In the genomic region with DNA sequence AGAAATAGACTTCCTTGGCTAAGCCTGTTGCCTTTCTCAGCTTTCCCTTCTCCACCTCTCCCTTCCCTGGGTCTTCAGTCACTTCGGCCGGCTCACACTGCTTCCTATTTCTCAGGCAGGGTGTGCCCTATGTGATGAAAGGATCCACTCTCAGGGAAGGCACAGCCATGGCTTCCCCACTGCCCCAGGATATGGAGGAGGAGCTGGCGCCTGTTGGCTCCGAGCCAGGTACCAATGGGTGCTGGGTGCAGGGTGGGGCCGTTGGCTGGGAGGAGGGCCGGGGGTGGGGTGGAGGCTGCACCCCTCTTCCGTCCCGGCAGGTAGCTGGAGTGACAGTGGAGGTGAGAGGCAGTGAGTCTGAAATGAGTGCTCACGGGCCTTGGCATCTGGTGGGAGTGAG, we compare ENCODE assay signal across 8 mouse cellular contexts. TPM values are rescaled to one million over a fixed set of nuclear protein-coding genes. Genes with fewer than 3 reads are reported as not detected.
DNase-seq lines count a peak whose midpoint lies in the region; ATAC-seq and TF ChIP-seq lines count a peak whose summit lies in the region.

No protein-coding gene starts in this region.

- no peaks in the 10 kb centered on the region for H3K27me3 ChIP-seq in cerebellum, adult 2 months (ENCODE audit: control insufficient read depth, insufficient read depth, low read length)
- no peaks in the 10 kb centered on the region for H3K27me3 ChIP-seq in C2C12 (ENCODE audit: control insufficient read depth, insufficient read depth, insufficient read length)
- H3K27me3 ChIP-seq in forebrain, embryonic 13.5 days, result no peaks in the 10 kb centered on the region
- H3K27me3 ChIP-seq in intestine, postnatal 0 days (replicated peaks; ENCODE audit: control insufficient read depth, insufficient read depth, low read length), result no peaks in the 10 kb centered on the region
- H3K27me3 ChIP-seq in midbrain, embryonic 10.5 days (ENCODE audit: low read depth, poor library complexity, severe bottlenecking), result no peaks in the 10 kb centered on the region

- no peak for ATAC-seq in forebrain, embryonic 13.5 days
- peak; percentile 41 for ATAC-seq in intestine, postnatal 0 days
- ATAC-seq in megakaryocyte progenitor cell, adult 5-6 weeks (replicated peaks; ENCODE audit: poor library complexity), result no peak

- H3K4me1 ChIP-seq in cerebellum, adult 2 months (ENCODE audit: control insufficient read depth, insufficient read depth, low read length), result peaks cover 6% of the 10 kb centered on the region; the same call in 1 of the 2 replicates
- peaks cover 40% of the 10 kb centered on the region for H3K4me1 ChIP-seq in forebrain, embryonic 13.5 days
- H3K4me1 ChIP-seq in intestine, postnatal 0 days (replicated peaks; ENCODE audit: control insufficient read depth, insufficient read depth, low read length), result peaks cover 12% of the 10 kb centered on the region
- H3K4me1 ChIP-seq in midbrain, embryonic 10.5 days, result peaks cover 42% of the 10 kb centered on the region

- peaks cover 53% of the 10 kb centered on the region for H3K36me3 ChIP-seq in C2C12 (ENCODE audit: control insufficient read depth, insufficient read depth)
- peaks cover 55% of the 10 kb centered on the region for H3K36me3 ChIP-seq in forebrain, embryonic 13.5 days (ENCODE audit: poor library complexity, severe bottlenecking)
- peaks cover 40% of the 10 kb centered on the region for H3K36me3 ChIP-seq in intestine, postnatal 0 days (ENCODE audit: control insufficient read depth, insufficient read depth)
- peaks cover 60% of the 10 kb centered on the region for H3K36me3 ChIP-seq in midbrain, embryonic 10.5 days

- no peaks in the 10 kb centered on the region for H3K9me3 ChIP-seq in forebrain, embryonic 13.5 days (replicated peaks)
- no peaks in the 10 kb centered on the region for H3K9me3 ChIP-seq in intestine, postnatal 0 days (ENCODE audit: control insufficient read depth)
- no peaks in the 10 kb centered on the region for H3K9me3 ChIP-seq in midbrain, embryonic 10.5 days (replicated peaks)

- peaks cover 58% of the 10 kb centered on the region for H3K79me2 ChIP-seq in C2C12 (ENCODE audit: control insufficient read depth, insufficient read depth)

- peaks cover 36% of the 10 kb centered on the region for H3K79me3 ChIP-seq in C2C12 (ENCODE audit: low read depth)

- H3K4me3 ChIP-seq in cerebellum, adult 2 months (replicated peaks; ENCODE audit: insufficient read depth, low read depth, low read length), result peak overlapping the region; percentile 12
- H3K4me3 ChIP-seq in C2C12 (ENCODE audit: insufficient read depth, poor library complexity, severe bottlenecking), result peak overlapping the region; percentile 78
- peak overlapping the region; percentile 21 for H3K4me3 ChIP-seq in forebrain, embryonic 13.5 days
- H3K4me3 ChIP-seq in intestine, postnatal 0 days (ENCODE audit: low read depth, low read length), result peak overlapping the region; percentile 38
- H3K4me3 ChIP-seq in midbrain, embryonic 10.5 days, result peak overlapping the region; percentile 79

- peak overlapping the region; percentile 69 for H3K4me2 ChIP-seq in forebrain, embryonic 13.5 days
- peak overlapping the region; percentile 91 for H3K4me2 ChIP-seq in intestine, postnatal 0 days (replicated peaks; ENCODE audit: low read depth)

- TF ChIP-seq POLR2A in cerebellum, adult 2 months (IDR thresholded peaks at IDR 0.05; ENCODE audit: borderline replicate concordance, insufficient read depth, low read length), result no peak

- 35% methylated on average over 9 of the region's 9 CpGs for WGBS in cerebellum, adult 2 months
- WGBS in forebrain, embryonic 13.5 days, result 60% methylated on average over 9 of the region's 9 CpGs
- 23% methylated on average over 9 of the region's 9 CpGs for WGBS in intestine, postnatal 0 days
- WGBS in midbrain, embryonic 10.5 days, result 65% methylated on average over 9 of the region's 9 CpGs

- no peak for DNase-seq in cerebellum, adult 2 months
- DNase-seq in cerebellum, postnatal 14 days, result no peak
- DNase-seq in midbrain, embryonic 10.5 days (ENCODE audit: low spot score), result no peak
- DNase-seq in retina, embryonic 14.5 days (ENCODE audit: low spot score), result no peak

- no peak for TF ChIP-seq CTCF in cerebellum, adult 2 months (IDR thresholded peaks at IDR 0.05; ENCODE audit: borderline replicate concordance, insufficient read depth, low read depth, low read length)
- no peak for TF ChIP-seq CTCF in C2C12 (IDR thresholded peaks at IDR 0.05; ENCODE audit: control insufficient read depth, insufficient read depth, insufficient read length)
- no peak for TF ChIP-seq CTCF in intestine, postnatal 0 days (IDR thresholded peaks at IDR 0.05; ENCODE audit: low read depth)

- H3K27ac ChIP-seq in cerebellum, adult 2 months (ENCODE audit: insufficient read depth, low read length), result 0 out of 2 replicates have a peak overlapping the region, but pooled peaks have one; percentile 1
- H3K27ac ChIP-seq in forebrain, embryonic 13.5 days, result 0 out of 2 replicates have a peak overlapping the region, but pooled peaks have one; percentile 27
- H3K27ac ChIP-seq in intestine, postnatal 0 days (ENCODE audit: low read depth, low read length), result peak overlapping the region; percentile 86
- peak overlapping the region; percentile 76 for H3K27ac ChIP-seq in midbrain, embryonic 10.5 days (replicated peaks)

- H3K9ac ChIP-seq in forebrain, embryonic 13.5 days, result peak overlapping the region; percentile 43
- peak overlapping the region; percentile 53; the same call in 1 of the 2 replicates for H3K9ac ChIP-seq in intestine, postnatal 0 days (ENCODE audit: low read depth, low read length)

- peak overlapping the region; percentile 87 for H3ac ChIP-seq in C2C12 (ENCODE audit: control insufficient read depth, insufficient read length, low read depth)

TF ChIP-seq in C2C12, 6 proteins besides CTCF, POLR2A, EP300 and RAD21:
- no peak for TF ChIP-seq MAX (IDR thresholded peaks at IDR 0.05)
- TF ChIP-seq USF1 (IDR thresholded peaks at IDR 0.05; ENCODE audit: low read depth), result no peak
- no peak for TF ChIP-seq CEBPB (IDR thresholded peaks at IDR 0.05; ENCODE audit: low read depth)
- no peak for TF ChIP-seq FOSL1 (IDR thresholded peaks at IDR 0.05; ENCODE audit: insufficient read depth, low read length, poor library complexity, severe bottlenecking)
- no peak for TF ChIP-seq MYOG (IDR thresholded peaks at IDR 0.05; ENCODE audit: control insufficient read depth, extremely low read depth, insufficient read length)
- no peak for TF ChIP-seq MYOD1 (IDR thresholded peaks at IDR 0.05; ENCODE audit: control insufficient read depth, insufficient read length, low read depth)

RNA-seq across cellular contexts. Expression of a gene that starts 2.9 kb away (rescaled TPM):
- 38.4 and 39.6 TPM in 2 replicates for polyA plus RNA-seq in cerebellum, adult 2 months (2012; rRNA removed)
- polyA plus RNA-seq in C2C12 (2012; fragmentation: generic; extraction: Trizol), result 58.6 TPM
- polyA plus RNA-seq in forebrain, embryonic 13.5 days (2015; fragmentation: Nextera tagmentation; extraction: Ambion mirVana), result 20.1 and 24.9 TPM in 2 replicates
- 18.0 and 19.5 TPM in 2 replicates for polyA plus RNA-seq in intestine, postnatal 0 days (2015; fragmentation: Nextera tagmentation; extraction: Ambion mirVana)
- polyA plus RNA-seq in midbrain, embryonic 10.5 days (2016; fragmentation: Nextera tagmentation; extraction: Ambion mirVana), result 29.9 and 33.7 TPM in 2 replicates
- total RNA-seq in megakaryocyte progenitor cell, adult 5-6 weeks (2015), result 0.59 and 0.85 TPM in 2 replicates
- 1.6 and 4.7 TPM in 2 replicates for total RNA-seq in megakaryocyte progenitor cell, adult 5-6 weeks (2017)

RNA-seq across cellular contexts. Expression of a gene that starts 13.5 kb away (rescaled TPM):
- 1.6 TPM in 2 replicates for polyA plus RNA-seq in cerebellum, adult 2 months (2012; rRNA removed)
- 0.30 TPM for polyA plus RNA-seq in C2C12 (2012; fragmentation: generic; extraction: Trizol)
- polyA plus RNA-seq in forebrain, embryonic 13.5 days (2015; fragmentation: Nextera tagmentation; extraction: Ambion mirVana), result 0.79 and 0.90 TPM in 2 replicates
- polyA plus RNA-seq in intestine, postnatal 0 days (2015; fragmentation: Nextera tagmentation; extraction: Ambion mirVana), result 0.18 and 0.26 TPM in 2 replicates
- polyA plus RNA-seq in midbrain, embryonic 10.5 days (2016; fragmentation: Nextera tagmentation; extraction: Ambion mirVana), result 4.7 and 6.2 TPM in 2 replicates
- 1.5 and 2.5 TPM in 2 replicates for total RNA-seq in megakaryocyte progenitor cell, adult 5-6 weeks (2015)
- 0.46 TPM in 1 of 2 replicates, not detected in the other for total RNA-seq in megakaryocyte progenitor cell, adult 5-6 weeks (2017)

RNA-seq across cellular contexts. Expression of a gene that starts 13.7 kb away (rescaled TPM):
- 117 TPM in 2 replicates for polyA plus RNA-seq in cerebellum, adult 2 months (2012; rRNA removed)
- 195 TPM for polyA plus RNA-seq in C2C12 (2012; fragmentation: generic; extraction: Trizol)
- 281 and 310 TPM in 2 replicates for polyA plus RNA-seq in forebrain, embryonic 13.5 days (2015; fragmentation: Nextera tagmentation; extraction: Ambion mirVana)
- 71.9 and 73.0 TPM in 2 replicates for polyA plus RNA-seq in intestine, postnatal 0 days (2015; fragmentation: Nextera tagmentation; extraction: Ambion mirVana)
- polyA plus RNA-seq in midbrain, embryonic 10.5 days (2016; fragmentation: Nextera tagmentation; extraction: Ambion mirVana), result 392 and 411 TPM in 2 replicates
- total RNA-seq in megakaryocyte progenitor cell, adult 5-6 weeks (2015), result 145 and 175 TPM in 2 replicates
- total RNA-seq in megakaryocyte progenitor cell, adult 5-6 weeks (2017), result 390 and 507 TPM in 2 replicates

Comparison
In these comparisons a context has a peak if more than half of its experiments do, and no peak if none do; other contexts are left out.
1. H3K27ac ChIP-seq: peak in every context shown above with its lines; median percentile 86 in intestine, postnatal 0 days; 76 in midbrain, embryonic 10.5 days; 27 in forebrain, embryonic 13.5 days; 1 in cerebellum, adult 2 months.
2. H3K4me3 ChIP-seq: peak in every context shown above with its lines; median percentile 79 in midbrain, embryonic 10.5 days; 78 in C2C12; 38 in intestine, postnatal 0 days; 21 in forebrain, embryonic 13.5 days; 12 in cerebellum, adult 2 months.